Comparison of ENCODE assay signal across 25 mouse cellular contexts in genomic region chr11:42906020-42906419, GRCm38 (mm10).
"Had no signal": no experiment of that assay in that cellular context is flagged by ENCODE, and none has a peak within 500 bp of the region (broad histone marks: within the 10 kb centered on the region; RNA-seq: fewer than 3 reads in every experiment).

No protein-coding gene starts in this region.

- DNase-seq: gastrocnemius, adult 2 months; gastrocnemius, postnatal 10 days; gastrocnemius, postnatal 25 days; heart, adult 18-20 months; heart, postnatal 10 days; heart, postnatal 4 days; kidney, adult 18-20 months; kidney, adult 8-10 months; kidney, postnatal 14 days; kidney, postnatal 36 days; layer of hippocampus, adult 9-11 months; liver; liver, embryonic 13.5 days had no signal

- H3K4me2 ChIP-seq: heart, embryonic 12.5 days; hindbrain, embryonic 12.5 days; hindbrain, embryonic 15.5 days; limb, embryonic 12.5 days; liver, embryonic 11.5 days; liver, embryonic 13.5 days; liver, embryonic 15.5 days had no signal

- H3K27me3 ChIP-seq: heart, embryonic 12.5 days; hindbrain, embryonic 12.5 days; hindbrain, embryonic 15.5 days; limb, embryonic 12.5 days; liver, embryonic 13.5 days; liver, embryonic 15.5 days had no signal

- H3K4me3 ChIP-seq: gastrocnemius, adult 2 months; heart, embryonic 10.5 days; heart, embryonic 12.5 days; hindbrain, embryonic 10.5 days; hindbrain, embryonic 12.5 days; hindbrain, embryonic 15.5 days; left cerebral cortex, adult 2 months; limb, embryonic 10.5 days; limb, embryonic 12.5 days; liver, embryonic 13.5 days; liver, embryonic 15.5 days had no signal

- H3K9me3 ChIP-seq: heart, embryonic 10.5 days; heart, embryonic 12.5 days; hindbrain, embryonic 10.5 days; hindbrain, embryonic 12.5 days; hindbrain, embryonic 15.5 days; limb, embryonic 10.5 days; limb, embryonic 12.5 days; liver, embryonic 13.5 days; liver, embryonic 15.5 days had no signal

- H3K27ac ChIP-seq: gastrocnemius, adult 2 months; heart, embryonic 10.5 days; hindbrain, embryonic 10.5 days; hindbrain, embryonic 12.5 days; hindbrain, embryonic 15.5 days; hindbrain, postnatal 0 days; left cerebral cortex, adult 2 months; limb, embryonic 10.5 days; limb, embryonic 12.5 days; liver, embryonic 13.5 days; liver, embryonic 15.5 days had no signal

- H3K9ac ChIP-seq: heart, embryonic 12.5 days; hindbrain, embryonic 12.5 days; hindbrain, embryonic 15.5 days; limb, embryonic 12.5 days; liver, embryonic 13.5 days; liver, embryonic 15.5 days had no signal

- ATAC-seq: hindbrain, postnatal 0 days; intestine, postnatal 0 days had no signal

- H3K4me1 ChIP-seq: heart, embryonic 10.5 days; heart, embryonic 12.5 days; hindbrain, embryonic 10.5 days; hindbrain, embryonic 12.5 days; hindbrain, embryonic 15.5 days; limb, embryonic 10.5 days; limb, embryonic 12.5 days; liver, embryonic 13.5 days; liver, embryonic 15.5 days had no signal

- H3K36me3 ChIP-seq: heart, embryonic 10.5 days; heart, embryonic 12.5 days; hindbrain, embryonic 10.5 days; hindbrain, embryonic 12.5 days; hindbrain, embryonic 15.5 days; limb, embryonic 10.5 days; limb, embryonic 12.5 days; liver, embryonic 13.5 days; liver, embryonic 15.5 days had no signal
